Mouse (Mus musculus): ENCODE measurements at regions not wholly inside any gene's neighbourhood (a gene's known extent, or its start where the extent isn't known, plus 50 kb on each side); places are given as distances from the start of the nearest gene placed in this dataset.
"Not testable (repeated sequence)": the region's sequence is repeated elsewhere in the genome, so short reads cannot be mapped to it uniquely, and the experiment has no call there.

DNA sequence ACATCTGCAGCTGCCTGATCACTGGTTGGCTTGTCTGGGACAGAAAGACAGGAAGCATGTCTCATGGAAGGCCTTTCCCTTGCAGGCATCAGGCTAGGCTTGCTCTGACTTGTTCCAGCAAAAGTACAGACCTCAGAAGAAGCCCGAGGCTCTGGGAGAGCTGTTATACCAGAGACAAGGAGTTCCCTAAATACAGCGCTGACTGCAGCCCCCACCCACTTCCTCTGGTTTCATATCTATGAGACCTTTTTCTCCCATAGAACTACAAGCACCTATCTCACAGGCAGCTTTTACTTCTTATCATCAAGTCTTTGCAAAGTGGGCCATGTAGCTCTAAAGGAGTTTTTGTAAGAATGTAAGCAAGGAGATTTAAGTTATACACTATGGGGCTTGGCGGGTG lies 312.2 kb upstream of the Vmn1r3 start:
- H3K4me2 ChIP-seq; H3K4me3 ChIP-seq; H3K4me1 ChIP-seq; H3K36me3 ChIP-seq; H3K9me3 ChIP-seq; ATAC-seq (ENCODE audit: insufficient number of reproducible peaks, low FRiP score, low TSS enrichment, low read depth); H3K9ac ChIP-seq; H3K27me3 ChIP-seq; H3K27ac ChIP-seq: not testable (repeated sequence)
- no CpG with 5 or more reads among the region's 3 CpGs for WGBS

DNA sequence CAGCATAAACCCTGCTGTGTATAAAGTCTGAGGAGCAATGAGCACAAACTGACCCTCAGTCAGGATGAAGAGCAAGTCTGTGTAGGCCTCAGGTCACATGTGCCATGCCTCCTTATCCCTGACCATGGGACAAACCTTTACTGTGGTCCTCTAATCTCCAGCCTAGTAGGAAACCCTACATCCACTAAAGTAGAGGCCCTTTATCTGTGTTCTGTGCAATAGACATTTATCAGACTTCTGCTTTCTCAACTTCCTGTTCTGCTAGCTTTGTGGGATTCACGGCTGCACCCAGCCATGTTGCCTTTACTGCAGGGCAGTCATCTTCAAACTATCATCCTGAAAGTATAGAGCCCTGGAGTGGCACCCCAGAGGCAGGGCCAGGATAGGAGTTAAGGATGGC lies 310.8 kb upstream of the Vmn1r3 start:
- not testable (repeated sequence) for ATAC-seq (ENCODE audit: insufficient number of reproducible peaks, low FRiP score, low TSS enrichment, low read depth); H3K27ac ChIP-seq; H3K4me2 ChIP-seq; H3K27me3 ChIP-seq; H3K9ac ChIP-seq; H3K4me1 ChIP-seq; H3K9me3 ChIP-seq; H3K36me3 ChIP-seq; H3K4me3 ChIP-seq
- 83% methylated on average over 1 of the region's 1 CpGs for WGBS

GRCm38 (mm10) chr4:3494123-3494681 lies 309.0 kb upstream of the Vmn1r3 start:
- not testable (repeated sequence) for H3K9me3 ChIP-seq; H3K27me3 ChIP-seq; H3K4me2 ChIP-seq; H3K4me1 ChIP-seq; H3K36me3 ChIP-seq; ATAC-seq (ENCODE audit: insufficient number of reproducible peaks, low FRiP score, low TSS enrichment, low read depth); H3K4me3 ChIP-seq; H3K9ac ChIP-seq; H3K27ac ChIP-seq
- no CpG with 5 or more reads among the region's 5 CpGs for WGBS

- H3K4me1 ChIP-seq; H3K9me3 ChIP-seq; H3K27me3 ChIP-seq; H3K4me3 ChIP-seq; H3K27ac ChIP-seq; H3K36me3 ChIP-seq; ATAC-seq (ENCODE audit: insufficient number of reproducible peaks, low FRiP score, low TSS enrichment, low read depth); H3K4me2 ChIP-seq; H3K9ac ChIP-seq: not testable (repeated sequence)
- WGBS = no CpG with 5 or more reads among the region's 5 CpGs
Measured at GRCm38 (mm10) chr4:3490901-3491300, 305.7 kb upstream of the Vmn1r3 start.

DNA sequence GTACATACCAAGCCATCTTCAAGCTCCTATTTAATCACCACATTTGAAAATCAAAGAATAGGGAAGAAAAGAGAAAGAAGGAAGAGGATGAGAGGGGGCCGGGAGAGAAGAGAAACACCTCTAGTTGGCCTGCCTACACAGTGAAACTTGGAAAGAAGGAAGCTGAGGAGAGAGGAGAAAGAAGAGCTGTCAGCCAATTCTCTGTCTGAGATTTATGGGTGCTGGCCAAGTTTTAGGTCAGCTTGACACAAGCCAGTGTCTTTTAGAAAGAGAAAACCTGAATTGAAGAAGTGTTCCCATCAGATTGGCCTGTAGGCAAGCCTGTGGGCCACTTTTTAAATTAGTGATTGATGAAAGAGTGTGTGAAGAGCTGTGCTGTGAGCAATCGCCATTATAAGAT lies 296.9 kb upstream of the Vmn1r3 start:
- Histone ChIP-seq H3K9me3 (no peaks in the 10 kb centered on the region), H3K4me1 (no peaks in the 10 kb centered on the region), H3K4me3 (no peak overlapping the region), H3K4me2 (no peak overlapping the region), H3K27ac (no peak overlapping the region), H3K9ac (no peak overlapping the region), H3K36me3 (no peaks in the 10 kb centered on the region), H3K27me3 (no peaks in the 10 kb centered on the region)
- 84% methylated on average over 2 of the region's 2 CpGs for WGBS
- ATAC-seq (ENCODE audit: insufficient number of reproducible peaks, low FRiP score, low TSS enrichment, low read depth) = no peak

DNA sequence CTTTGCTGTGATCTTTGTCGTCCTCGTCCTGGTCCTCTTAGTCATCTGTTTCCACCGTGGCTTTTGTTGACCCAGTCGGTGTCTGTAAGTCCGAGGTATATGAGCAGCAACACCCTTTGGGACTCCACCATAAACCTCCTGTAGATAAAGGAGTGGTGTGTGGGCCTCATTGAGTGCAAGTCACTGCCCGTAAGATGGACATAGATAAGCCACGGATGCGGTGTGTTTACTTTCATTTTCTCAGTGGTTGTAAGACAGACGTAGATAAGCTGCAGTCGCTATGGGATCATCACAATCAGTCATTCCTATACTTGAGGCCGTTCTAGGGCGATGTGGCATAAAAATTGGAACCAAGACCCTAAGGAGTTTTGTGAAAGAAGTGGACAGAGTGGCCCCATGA lies 271.6 kb upstream of the Vmn1r3 start:
- ATAC-seq (ENCODE audit: insufficient number of reproducible peaks, low FRiP score, low TSS enrichment, low read depth) = no peak
- WGBS = 92% methylated on average over 12 of the region's 12 CpGs
- H3K4me1 ChIP-seq = no peaks in the 10 kb centered on the region

DNA sequence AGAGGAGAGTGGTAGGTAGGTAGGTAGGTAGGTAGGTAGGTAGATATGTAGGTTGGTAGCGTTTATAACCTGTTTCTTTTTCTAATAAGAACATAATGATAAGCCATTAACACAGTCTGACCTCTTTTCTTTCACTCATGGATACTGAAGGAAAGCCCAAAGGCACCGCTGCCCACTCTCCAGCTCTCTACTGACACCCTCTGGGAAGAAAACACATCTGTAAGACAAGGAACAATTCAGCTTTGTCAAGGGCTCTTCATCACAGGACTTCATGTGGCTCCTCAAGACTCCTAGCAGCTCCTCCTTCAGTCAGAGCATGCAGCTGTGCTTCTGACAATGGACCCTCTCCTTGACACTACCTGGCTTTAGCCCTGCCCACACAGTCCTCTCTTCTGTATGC lies 252.2 kb upstream of the Vmn1r3 start:
- not testable (repeated sequence) for H3K27me3 ChIP-seq; H3K4me1 ChIP-seq; H3K27ac ChIP-seq; H3K4me2 ChIP-seq; H3K36me3 ChIP-seq; H3K4me3 ChIP-seq; ATAC-seq (ENCODE audit: insufficient number of reproducible peaks, low FRiP score, low TSS enrichment, low read depth); H3K9ac ChIP-seq; H3K9me3 ChIP-seq
- 68% methylated on average over 2 of the region's 2 CpGs for WGBS

More for the DNA sequence above, 271.6 kb upstream of the Vmn1r3 start:
- Histone ChIP-seq H3K27ac (no peak overlapping the region), H3K9me3 (no peaks in the 10 kb centered on the region), H3K36me3 (no peaks in the 10 kb centered on the region), H3K27me3 (no peaks in the 10 kb centered on the region), H3K4me2 (no peak overlapping the region), H3K4me3 (no peak overlapping the region), H3K9ac (no peak overlapping the region)

- H3K4me3 ChIP-seq = no peak overlapping the region
- 43% methylated on average over 3 of the region's 3 CpGs for WGBS
- H3K27me3 ChIP-seq = no peaks in the 10 kb centered on the region
Measured at GRCm38 (mm10) chr4:3427968-3428367, 242.8 kb upstream of the Vmn1r3 start.

GRCm38 (mm10) chr4:3419920-3420499 lies 234.9 kb upstream of the Vmn1r3 start:
- Histone ChIP-seq H3K4me2 (no peak overlapping the region), H3K27ac (no peak overlapping the region), H3K4me3 (no peak overlapping the region), H3K4me1 (no peaks in the 10 kb centered on the region), H3K9ac (no peak overlapping the region), H3K36me3 (no peaks in the 10 kb centered on the region), H3K27me3 (no peaks in the 10 kb centered on the region), H3K9me3 (no peaks in the 10 kb centered on the region)
- 39% methylated on average over 3 of the region's 3 CpGs for WGBS
- ATAC-seq (ENCODE audit: insufficient number of reproducible peaks, low FRiP score, low TSS enrichment, low read depth) = no peak

More at GRCm38 (mm10) chr4:3427968-3428367, 242.8 kb upstream of the Vmn1r3 start:
- no peaks in the 10 kb centered on the region for H3K9me3 ChIP-seq
- H3K36me3 ChIP-seq = no peaks in the 10 kb centered on the region
- H3K4me2 ChIP-seq = no peak overlapping the region
- H3K27ac ChIP-seq = no peak overlapping the region
- H3K9ac ChIP-seq = no peak overlapping the region
- H3K4me1 ChIP-seq = no peaks in the 10 kb centered on the region
- ATAC-seq (ENCODE audit: insufficient number of reproducible peaks, low FRiP score, low TSS enrichment, low read depth) = no peak

GRCm38 (mm10) chr4:3416670-3417069 lies 231.5 kb upstream of the Vmn1r3 start:
- peaks cover 8% of the 10 kb centered on the region; the same call in 1 of the 2 replicates for H3K4me1 ChIP-seq
- H3K27me3 ChIP-seq = no peaks in the 10 kb centered on the region
- 86% methylated on average over 5 of the region's 5 CpGs for WGBS
- no peaks in the 10 kb centered on the region for H3K9me3 ChIP-seq
- H3K4me2 ChIP-seq = no peak overlapping the region
- no peak for ATAC-seq (ENCODE audit: insufficient number of reproducible peaks, low FRiP score, low TSS enrichment, low read depth)
- no peaks in the 10 kb centered on the region for H3K36me3 ChIP-seq
- no peak overlapping the region for H3K27ac ChIP-seq
- H3K4me3 ChIP-seq = no peak overlapping the region
- H3K9ac ChIP-seq = no peak overlapping the region

DNA sequence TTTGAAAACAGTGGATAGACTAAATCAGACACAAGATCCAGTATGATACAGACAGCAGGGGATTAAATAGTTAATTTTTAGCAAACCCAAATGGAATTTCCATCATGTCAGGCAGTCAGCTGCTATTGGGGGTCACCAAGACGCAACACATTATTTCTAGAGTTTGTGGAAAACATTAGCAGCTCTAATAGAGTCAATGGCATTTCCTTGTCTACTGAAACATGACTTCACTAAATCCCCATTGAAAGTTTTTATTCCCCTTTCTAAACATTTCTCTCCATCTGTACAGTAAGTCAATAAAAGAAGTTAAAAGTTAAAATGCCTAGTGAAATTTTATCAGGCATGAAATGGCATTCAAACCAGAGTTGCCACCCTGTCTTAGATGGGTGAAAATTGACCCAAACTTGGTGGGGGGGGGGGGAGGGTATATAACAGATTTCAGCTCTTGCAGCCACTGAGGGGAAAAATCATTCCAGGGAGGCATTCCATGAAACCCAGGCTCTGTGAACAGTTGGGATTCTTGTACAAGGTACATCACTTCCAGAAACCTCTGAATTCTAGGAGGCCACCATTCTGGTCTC lies 229.4 kb upstream of the Vmn1r3 start:
- WGBS = 19% methylated on average over 1 of the region's 1 CpGs
- not testable (repeated sequence) for H3K9ac ChIP-seq; H3K4me2 ChIP-seq; H3K4me1 ChIP-seq; H3K27me3 ChIP-seq; H3K36me3 ChIP-seq; H3K4me3 ChIP-seq; ATAC-seq (ENCODE audit: insufficient number of reproducible peaks, low FRiP score, low TSS enrichment, low read depth); H3K9me3 ChIP-seq
- peak overlapping the region; percentile 59; the same call in 1 of the 2 replicates for H3K27ac ChIP-seq

GRCm38 (mm10) chr4:3413493-3414441 lies 228.6 kb upstream of the Vmn1r3 start:
- Histone ChIP-seq H3K4me2 (no peak overlapping the region), H3K9ac (no peak overlapping the region), H3K4me1 (peaks cover 8% of the 10 kb centered on the region; the same call in 1 of the 2 replicates), H3K36me3 (no peaks in the 10 kb centered on the region), H3K27me3 (no peaks in the 10 kb centered on the region), H3K9me3 (no peaks in the 10 kb centered on the region), H3K4me3 (no peak overlapping the region), H3K27ac (peak overlapping the region; percentile 59; the same call in 1 of the 2 replicates)
- 33% methylated on average over 15 of the region's 15 CpGs for WGBS
- no peak for ATAC-seq (ENCODE audit: insufficient number of reproducible peaks, low FRiP score, low TSS enrichment, low read depth)

All from limb, embryonic 15.5 days (tissue).